Mouse (Mus musculus): Measurements from ENCODE around the gene Pdzrn3. TPM values are rescaled to one million over a fixed set of nuclear protein-coding genes. Genes with fewer than 3 reads are reported as not detected.

The Pdzrn3 gene
- polyA plus RNA-seq, 2 experiments, result 0.36 to 0.92 TPM

GRCm38 (mm10) chr6:101305543-101305942 is 72.2 kb downstream of the Pdzrn3 start:
- H3K4me3 ChIP-seq (ENCODE audit: insufficient read depth in 1 of 2, low read depth in 2 of 2, low read length in 2 of 2), result no peak overlapping the region
- H3K9ac ChIP-seq (replicated peaks), result no peak overlapping the region
- 74% methylated on average over 6 of the region's 6 CpGs for WGBS (ENCODE audit: insufficient replicate concordance)
- no peak overlapping the region for H3K4me2 ChIP-seq (ENCODE audit: low read depth)
- no peaks in the 10 kb centered on the region for H3K27me3 ChIP-seq (ENCODE audit: control insufficient read depth, insufficient read depth, low read length)
- no peaks in the 10 kb centered on the region for H3K36me3 ChIP-seq (replicated peaks; ENCODE audit: control insufficient read depth, insufficient read depth, low read depth)
- peaks cover 0 to 5% of the 10 kb centered on the region in 2 experiments; a peak in 2 of 4 replicates for H3K4me1 ChIP-seq (replicated peaks; ENCODE audit: control insufficient read depth in 2 of 2, insufficient read depth in 2 of 2, low read length in 1 of 2)
- no peaks in the 10 kb centered on the region for H3K9me3 ChIP-seq (ENCODE audit: control insufficient read depth, low read length)
- TF ChIP-seq EP300 (IDR thresholded peaks at IDR 0.05; ENCODE audit: low read depth) (no peak), CTCF (IDR thresholded peaks at IDR 0.05; ENCODE audit: low read depth) (no peak)
- DNase-seq (ENCODE audit: low read depth in 3 of 3, low spot score in 3 of 3) (no peak), ATAC-seq (ENCODE audit: insufficient read depth) (no peak)
- H3K27ac ChIP-seq, result no peak overlapping the region

GRCm38 (mm10) chr6:101303959-101304738 is 73.5 kb downstream of the Pdzrn3 start:
- 63% methylated on average over 11 of the region's 11 CpGs for WGBS (ENCODE audit: insufficient replicate concordance)
- Histone ChIP-seq H3K4me3 (ENCODE audit: insufficient read depth in 1 of 2, low read depth in 2 of 2, low read length in 2 of 2) (no peak overlapping the region), H3K27ac (no peak overlapping the region), H3K36me3 (replicated peaks; ENCODE audit: control insufficient read depth, insufficient read depth, low read depth) (no peaks in the 10 kb centered on the region), H3K9me3 (ENCODE audit: control insufficient read depth, low read length) (no peaks in the 10 kb centered on the region), H3K27me3 (ENCODE audit: control insufficient read depth, insufficient read depth, low read length) (no peaks in the 10 kb centered on the region), H3K4me2 (ENCODE audit: low read depth) (no peak overlapping the region), H3K4me1 (replicated peaks; ENCODE audit: control insufficient read depth in 2 of 2, insufficient read depth in 2 of 2, low read length in 1 of 2) (peaks cover 0 to 5% of the 10 kb centered on the region in 2 experiments; a peak in 2 of 4 replicates), H3K9ac (replicated peaks) (no peak overlapping the region)
- DNase-seq (ENCODE audit: low read depth in 3 of 3, low spot score in 3 of 3) (no peak), ATAC-seq (ENCODE audit: insufficient read depth) (peak; percentile 60; the same call in 1 of the 2 replicates)
- no peak for TF ChIP-seq CTCF (IDR thresholded peaks at IDR 0.05; ENCODE audit: low read depth)
- TF ChIP-seq EP300 (IDR thresholded peaks at IDR 0.05; ENCODE audit: low read depth), result no peak

- DNase-seq (ENCODE audit: low read depth in 3 of 3, low spot score in 3 of 3) (no peak), ATAC-seq (ENCODE audit: insufficient read depth) (peak; percentile 48; the same call in 1 of the 2 replicates)
- H3K4me2 ChIP-seq (ENCODE audit: low read depth), result no peak overlapping the region
- H3K9me3 ChIP-seq (ENCODE audit: control insufficient read depth, low read length), result no peaks in the 10 kb centered on the region
- WGBS (ENCODE audit: insufficient replicate concordance), result 32% methylated on average over 1 of the region's 1 CpGs
- TF ChIP-seq EP300 (IDR thresholded peaks at IDR 0.05; ENCODE audit: low read depth) (no peak), CTCF (IDR thresholded peaks at IDR 0.05; ENCODE audit: low read depth) (no peak)
- no peaks in the 10 kb centered on the region for H3K27me3 ChIP-seq (ENCODE audit: control insufficient read depth, insufficient read depth, low read length)
- no peak overlapping the region for H3K4me3 ChIP-seq (ENCODE audit: insufficient read depth in 1 of 2, low read depth in 2 of 2, low read length in 2 of 2)
- no peak overlapping the region for H3K27ac ChIP-seq
- no peak overlapping the region for H3K9ac ChIP-seq (replicated peaks)
- no peaks in the 10 kb centered on the region for H3K36me3 ChIP-seq (replicated peaks; ENCODE audit: control insufficient read depth, insufficient read depth, low read depth)
- H3K4me1 ChIP-seq (replicated peaks; ENCODE audit: control insufficient read depth in 2 of 2, insufficient read depth in 2 of 2, low read length in 1 of 2), result peaks cover 0 to 4% of the 10 kb centered on the region in 2 experiments; a peak in 2 of 4 replicates
These were observed 74.2 kb downstream of the Pdzrn3 start for GRCm38 (mm10) chr6:101303501-101303900.

GRCm38 (mm10) chr6:101301154-101301553 is 76.5 kb downstream of the Pdzrn3 start:
- Histone ChIP-seq H3K4me2 (ENCODE audit: low read depth) (no peak overlapping the region), H3K36me3 (replicated peaks; ENCODE audit: control insufficient read depth, insufficient read depth, low read depth) (no peaks in the 10 kb centered on the region), H3K9me3 (ENCODE audit: control insufficient read depth, low read length) (no peaks in the 10 kb centered on the region), H3K27me3 (ENCODE audit: control insufficient read depth, insufficient read depth, low read length) (no peaks in the 10 kb centered on the region), H3K4me1 (replicated peaks; ENCODE audit: control insufficient read depth in 2 of 2, insufficient read depth in 2 of 2, low read length in 1 of 2) (peaks cover 0 to 4% of the 10 kb centered on the region in 2 experiments; a peak in 2 of 4 replicates), H3K9ac (replicated peaks) (no peak overlapping the region), H3K4me3 (ENCODE audit: insufficient read depth in 1 of 2, low read depth in 2 of 2, low read length in 2 of 2) (no peak overlapping the region), H3K27ac (no peak overlapping the region)
- 76% methylated on average over 8 of the region's 8 CpGs for WGBS (ENCODE audit: insufficient replicate concordance)
- TF ChIP-seq EP300 (IDR thresholded peaks at IDR 0.05; ENCODE audit: low read depth), result no peak
- TF ChIP-seq CTCF (IDR thresholded peaks at IDR 0.05; ENCODE audit: low read depth), result no peak
- ATAC-seq (ENCODE audit: insufficient read depth), result no peak
- DNase-seq (ENCODE audit: low read depth in 3 of 3, low spot score in 3 of 3), result no peak

- no peaks in the 10 kb centered on the region for H3K9me3 ChIP-seq (ENCODE audit: control insufficient read depth, low read length)
- H3K27me3 ChIP-seq (ENCODE audit: control insufficient read depth, insufficient read depth, low read length), result no peaks in the 10 kb centered on the region
- no peak overlapping the region for H3K27ac ChIP-seq
- TF ChIP-seq EP300 (IDR thresholded peaks at IDR 0.05; ENCODE audit: low read depth) (no peak), CTCF (IDR thresholded peaks at IDR 0.05; ENCODE audit: low read depth) (no peak)
- ATAC-seq (ENCODE audit: insufficient read depth), result no peak
- no peak for DNase-seq (ENCODE audit: low read depth in 3 of 3, low spot score in 3 of 3)
- no peak overlapping the region for H3K9ac ChIP-seq (replicated peaks)
- peaks cover 0 to 4% of the 10 kb centered on the region in 2 experiments; a peak in 2 of 4 replicates for H3K4me1 ChIP-seq (replicated peaks; ENCODE audit: control insufficient read depth in 2 of 2, insufficient read depth in 2 of 2, low read length in 1 of 2)
- no peak overlapping the region for H3K4me3 ChIP-seq (ENCODE audit: insufficient read depth in 1 of 2, low read depth in 2 of 2, low read length in 2 of 2)
- H3K36me3 ChIP-seq (replicated peaks; ENCODE audit: control insufficient read depth, insufficient read depth, low read depth), result no peaks in the 10 kb centered on the region
- 68% methylated on average over 2 of the region's 2 CpGs for WGBS (ENCODE audit: insufficient replicate concordance)
- no peak overlapping the region for H3K4me2 ChIP-seq (ENCODE audit: low read depth)
These were observed 78.3 kb downstream of the Pdzrn3 start for GRCm38 (mm10) chr6:101299434-101299833.

Data from liver, embryonic 14.5 days (tissue).